Mouse (Mus musculus) frontal cortex, adult (tissue): ENCODE measurements around the gene Mcoln2.
A peak's percentile ranks its signal among the peaks of the same experiment; 100 is the strongest.

Experiments
- ATAC-seq: cut with Nextera tagmentation; 2 replicates; pipeline ENCODE4 v1.9.2; 2017; ENCODE audit warnings: mild to moderate bottlenecking, moderate library complexity, mixed read lengths; ENCODE audit not compliant: low TSS enrichment

Mcoln2 gene

DNA sequence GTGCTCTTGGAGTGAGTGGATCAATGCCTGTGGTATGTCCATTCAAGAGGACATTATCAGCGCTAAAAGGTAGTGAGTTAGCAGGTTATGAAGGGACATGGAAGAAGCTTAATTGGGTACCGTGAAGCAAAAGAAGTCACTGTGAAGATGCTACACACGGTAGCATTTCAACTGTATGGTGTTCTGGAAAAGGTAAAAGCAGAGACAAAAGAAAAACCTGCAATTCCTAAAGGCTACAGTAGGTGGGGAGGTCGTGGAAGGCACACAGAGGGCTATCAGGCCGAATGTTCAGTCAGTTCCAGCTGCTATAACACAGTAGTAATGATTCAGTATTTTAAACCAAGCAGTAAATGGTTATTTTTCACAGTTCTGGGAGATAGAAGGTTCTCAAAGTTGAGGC is 4.1 kb upstream of the Mcoln2 start:
- no peak for ATAC-seq

DNA sequence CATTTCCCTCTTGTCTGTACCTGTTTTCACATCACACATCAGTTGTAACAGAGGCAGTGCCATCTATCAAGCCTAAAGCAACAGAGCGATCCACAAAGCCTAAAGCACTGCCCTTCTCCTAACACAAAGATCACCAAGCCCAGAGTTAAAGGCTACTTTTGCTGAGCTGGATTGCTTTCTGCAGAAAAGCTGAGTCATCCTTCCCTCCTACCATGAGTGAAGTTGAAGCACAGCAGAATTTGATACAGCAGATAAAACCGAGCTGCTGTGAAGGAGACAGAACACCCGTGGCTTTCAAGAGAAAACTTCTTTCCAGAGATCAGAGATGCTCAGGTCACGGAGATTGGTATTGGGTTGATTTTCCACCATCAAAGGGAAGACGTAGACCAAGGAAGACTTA is 3.5 kb upstream of the Mcoln2 start:
- peak; percentile 81 for ATAC-seq

DNA sequence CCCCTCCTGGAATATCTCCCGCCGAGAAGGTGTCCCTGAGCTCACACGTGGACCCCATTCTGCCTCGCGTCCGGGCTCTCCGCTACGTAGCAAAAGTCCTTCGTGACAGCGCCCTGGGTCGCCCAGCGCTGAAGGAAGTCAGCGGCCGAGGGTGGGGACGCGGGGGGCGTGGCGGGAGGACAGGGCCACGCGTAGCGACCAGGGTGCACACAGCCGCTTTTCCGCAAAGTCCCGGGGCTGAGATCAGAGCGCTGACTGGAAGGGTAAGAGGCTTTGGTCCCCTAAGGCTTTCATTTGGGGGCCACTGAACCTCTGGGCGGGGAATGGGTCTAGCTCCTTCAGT is 396 bp downstream of the Mcoln2 start:
- no peak for ATAC-seq

DNA sequence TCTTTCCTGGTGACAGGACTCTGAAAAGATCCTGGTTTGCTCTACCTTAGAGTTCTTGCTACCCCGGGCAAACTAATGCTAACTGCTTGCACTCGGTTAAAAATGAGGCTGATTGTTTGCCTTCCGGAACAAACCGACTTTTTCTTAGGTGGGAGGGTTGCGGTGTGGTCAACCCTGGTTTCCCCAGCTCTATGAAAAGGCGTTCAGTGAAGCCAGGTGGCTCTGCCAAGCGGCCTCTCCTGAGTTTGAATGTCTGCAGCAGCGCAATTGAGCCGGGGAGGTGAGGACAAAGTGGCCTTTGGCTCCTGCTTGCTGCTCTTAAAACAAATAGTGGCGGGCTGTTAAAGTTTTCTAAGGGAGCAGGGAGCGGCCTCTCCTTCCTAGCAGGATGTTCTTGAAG is 927 bp downstream of the Mcoln2 start:
- ATAC-seq: no peak

DNA sequence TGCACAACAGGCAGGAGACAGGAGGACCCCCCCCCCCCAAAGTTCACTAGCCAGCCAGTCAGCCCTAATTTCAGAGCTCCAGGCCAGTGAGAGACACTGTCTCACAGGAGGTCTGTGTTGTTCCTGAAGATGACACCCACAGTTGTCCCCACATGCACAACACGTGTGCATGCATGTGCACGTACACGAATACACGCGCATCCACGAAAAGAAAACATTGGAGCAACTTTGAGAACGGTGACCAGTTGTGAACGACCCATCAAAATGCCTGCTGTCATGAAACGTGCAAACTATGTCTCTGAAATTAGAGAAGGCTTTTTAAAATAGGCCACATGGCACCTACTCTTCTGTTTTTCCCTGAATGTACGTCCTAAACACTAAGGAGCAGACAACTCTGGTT is 1.7 kb downstream of the Mcoln2 start:
- no peak for ATAC-seq

DNA sequence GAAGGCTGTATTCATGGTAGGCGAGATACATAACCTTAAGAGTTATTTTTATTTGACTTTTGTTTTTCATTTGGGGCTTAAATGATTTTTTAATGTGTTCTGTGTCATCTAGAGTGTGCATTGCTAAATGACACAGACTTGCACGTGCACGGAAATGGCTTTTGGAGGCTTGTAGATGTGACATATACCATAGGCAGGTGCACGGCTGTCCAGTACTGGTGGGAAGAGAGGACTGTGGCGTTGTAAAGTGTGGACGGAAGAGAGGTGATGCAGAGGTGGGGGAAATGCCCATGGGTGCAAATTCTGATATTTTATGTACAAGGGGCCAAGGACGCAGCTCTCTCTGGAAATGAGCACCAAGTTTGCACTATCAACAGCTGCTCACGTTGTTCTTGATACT is 2.1 kb downstream of the Mcoln2 start:
- ATAC-seq: no peak

DNA sequence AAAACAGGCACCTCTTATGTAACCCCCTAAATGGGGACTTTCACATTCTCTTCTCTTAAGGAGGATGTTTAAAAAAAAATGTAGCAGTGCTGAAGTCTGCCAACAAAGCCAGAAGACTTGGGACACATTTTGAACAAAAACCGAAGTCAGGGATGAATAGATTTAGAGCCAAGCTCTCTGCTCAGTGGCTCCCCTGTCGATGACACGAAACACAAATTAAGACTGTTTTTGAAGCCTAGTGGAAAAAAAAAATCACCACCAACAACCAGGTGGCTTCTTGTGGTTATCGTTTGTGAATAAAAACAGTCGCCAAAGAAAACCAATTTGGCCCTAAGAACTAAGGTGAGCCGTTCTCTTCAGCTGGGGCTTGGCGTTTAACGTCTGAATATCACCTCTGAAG is 2.7 kb downstream of the Mcoln2 start:
- 0 out of 2 replicates have a peak, but pooled peaks have one; percentile 20 for ATAC-seq

DNA sequence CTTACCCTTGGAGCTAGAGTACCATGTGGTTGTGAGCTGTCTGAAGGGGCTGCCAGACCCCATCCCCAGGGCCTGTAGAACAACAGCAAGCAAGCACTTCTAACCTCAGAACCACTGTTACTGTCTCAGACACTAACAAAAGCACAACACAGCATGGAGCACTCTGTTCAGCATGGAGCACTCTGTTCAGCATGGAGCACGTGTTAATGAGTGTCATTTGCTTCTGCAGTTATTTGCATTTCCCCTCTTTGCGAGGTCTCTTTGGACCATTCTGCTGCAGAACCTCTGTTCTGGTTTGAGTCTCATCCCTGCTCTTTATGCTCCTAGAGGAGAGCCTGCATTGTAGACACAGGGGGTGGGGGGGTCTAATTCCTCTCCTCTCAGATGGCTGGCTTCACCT is 3.3 kb downstream of the Mcoln2 start:
- ATAC-seq: no peak

DNA sequence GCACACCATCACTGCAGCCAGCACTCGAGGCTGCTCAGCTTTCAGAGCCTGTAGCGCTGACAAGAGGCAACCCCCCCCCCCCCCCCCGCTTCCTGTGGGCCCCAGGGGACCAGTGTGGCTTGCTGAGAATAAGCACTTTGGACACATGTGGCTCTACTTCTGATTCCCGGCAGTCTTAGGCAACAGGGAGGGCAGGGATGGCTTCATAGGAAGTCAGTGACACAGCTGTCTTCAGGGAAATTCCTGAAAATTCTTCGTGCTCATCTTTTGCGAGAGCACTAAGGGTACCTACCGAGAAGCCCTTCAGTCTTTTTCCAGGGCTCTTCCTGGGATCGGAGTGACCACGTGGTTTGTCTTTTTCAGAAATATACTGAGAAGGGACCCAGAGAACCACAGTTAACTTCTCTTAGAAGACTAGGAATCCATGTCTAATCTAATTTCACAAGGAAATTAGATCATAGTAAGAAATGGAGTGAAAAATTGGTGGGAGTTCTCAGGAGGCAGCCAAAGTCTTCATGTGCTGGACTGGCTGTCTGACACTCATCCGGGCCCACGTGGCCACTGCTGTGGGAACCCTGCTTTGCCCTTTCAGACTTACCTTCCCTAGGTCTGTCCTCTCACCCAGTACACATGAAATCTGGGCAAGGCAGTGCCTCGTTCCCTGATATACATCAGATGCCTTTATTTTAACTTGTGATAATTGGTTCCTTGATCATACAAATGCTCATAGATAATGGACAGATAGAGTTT is 4.4 kb downstream of the Mcoln2 start:
- no peak for ATAC-seq

DNA sequence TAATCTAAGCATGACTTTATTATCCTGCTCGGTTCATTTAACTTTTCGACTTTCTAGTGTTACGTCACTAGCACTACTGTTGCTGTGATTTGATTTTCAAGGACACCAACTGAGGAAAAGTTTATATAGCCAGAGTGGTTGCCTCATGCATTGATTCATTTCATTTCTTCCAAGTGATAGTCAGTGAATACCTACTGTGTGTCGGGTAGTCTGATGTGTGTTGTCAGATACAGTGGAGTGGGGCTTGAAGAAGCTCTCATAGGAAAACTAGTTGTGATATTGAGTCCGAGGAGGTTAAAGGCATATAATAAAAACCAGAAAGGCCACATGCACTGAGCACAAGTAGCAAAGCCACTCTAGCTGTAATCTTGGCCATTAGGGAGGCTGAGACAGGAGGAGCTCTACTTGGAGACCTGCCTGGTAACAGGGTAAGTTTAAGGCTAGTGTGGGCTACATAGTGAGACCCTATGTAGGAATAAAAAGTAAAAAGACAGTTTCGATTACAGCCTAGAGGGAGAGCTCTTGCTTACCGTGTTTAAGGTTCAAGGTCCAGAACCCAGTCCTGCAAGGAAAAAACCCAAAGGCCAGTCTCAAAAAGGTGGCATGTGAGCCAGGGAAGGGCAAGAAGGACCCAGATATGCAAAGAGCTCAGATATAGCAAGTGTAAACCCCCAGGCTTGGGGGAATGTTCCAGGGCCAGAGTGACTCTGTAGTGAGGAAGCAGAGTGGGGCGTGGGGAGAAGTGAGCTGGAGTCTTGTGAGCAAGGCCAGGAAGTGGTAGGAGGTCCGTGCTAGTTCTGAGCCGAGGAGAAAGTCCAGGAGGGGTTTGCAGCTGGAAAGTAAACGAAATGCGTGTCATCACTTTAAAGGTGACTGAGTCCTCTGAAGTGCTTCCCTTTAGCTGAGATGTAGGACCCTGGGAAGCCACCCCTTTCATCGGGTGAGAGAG is 6.3 kb downstream of the Mcoln2 start:
- ATAC-seq: no peak

DNA sequence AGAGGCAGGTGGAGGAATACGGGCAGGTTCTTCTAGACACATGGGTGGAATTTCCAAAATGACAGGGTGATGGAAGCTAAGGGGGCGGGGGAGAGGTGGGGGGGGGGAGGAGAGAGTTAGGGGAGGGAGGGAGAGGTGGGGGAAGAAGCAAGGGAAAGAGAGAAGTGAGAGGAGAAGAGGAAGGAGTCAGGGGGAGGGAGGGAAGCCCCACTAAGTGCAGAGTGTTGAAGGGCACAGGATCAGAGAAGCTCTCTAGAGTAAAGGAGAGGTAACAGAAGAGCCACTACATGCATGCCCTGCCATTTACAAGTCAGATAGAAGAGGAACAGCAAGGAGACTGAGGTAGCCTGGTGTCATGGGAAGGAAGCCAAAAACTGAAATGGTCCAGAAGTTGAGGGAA is 7.2 kb downstream of the Mcoln2 start:
- ATAC-seq: no peak

DNA sequence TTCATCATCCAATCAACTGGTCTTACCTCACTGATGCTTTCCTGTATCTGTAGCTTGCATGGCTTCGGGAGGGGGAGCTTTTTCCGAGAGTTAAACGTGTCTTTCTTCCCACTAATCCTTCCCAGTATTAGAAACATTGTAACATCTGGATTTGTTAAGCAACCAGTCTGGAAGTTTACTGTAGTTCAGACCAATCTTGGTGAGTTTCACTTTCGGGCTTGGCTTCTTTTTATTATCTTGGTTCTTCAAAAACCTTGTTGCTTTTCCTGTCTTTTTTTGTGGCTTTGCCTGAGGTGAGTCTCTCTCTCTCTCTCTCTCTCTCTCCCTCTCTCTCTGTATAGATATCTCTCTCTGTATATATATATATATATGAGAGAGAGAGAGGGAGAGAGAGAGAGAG is 8.4 kb downstream of the Mcoln2 start:
- ATAC-seq: no peak

DNA sequence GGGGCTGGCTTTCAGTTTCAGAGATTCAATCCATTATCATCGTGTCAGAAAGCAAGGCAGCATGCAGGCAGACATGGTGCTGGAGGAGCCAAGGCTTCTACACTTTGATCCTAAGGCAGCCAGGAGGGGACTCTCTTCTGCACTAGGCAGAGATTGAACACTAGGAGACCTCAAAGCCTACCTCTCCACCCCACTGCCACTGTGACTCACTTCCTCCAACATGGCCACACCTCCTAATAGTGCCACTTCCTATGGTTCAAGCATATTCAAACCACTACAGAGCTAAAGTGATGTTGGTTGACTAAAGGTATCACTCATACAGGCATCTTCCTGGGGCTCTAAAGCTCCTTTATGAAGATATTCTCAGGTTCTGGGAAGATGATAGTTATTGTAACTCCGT is 9.7 kb downstream of the Mcoln2 start:
- no peak for ATAC-seq

DNA sequence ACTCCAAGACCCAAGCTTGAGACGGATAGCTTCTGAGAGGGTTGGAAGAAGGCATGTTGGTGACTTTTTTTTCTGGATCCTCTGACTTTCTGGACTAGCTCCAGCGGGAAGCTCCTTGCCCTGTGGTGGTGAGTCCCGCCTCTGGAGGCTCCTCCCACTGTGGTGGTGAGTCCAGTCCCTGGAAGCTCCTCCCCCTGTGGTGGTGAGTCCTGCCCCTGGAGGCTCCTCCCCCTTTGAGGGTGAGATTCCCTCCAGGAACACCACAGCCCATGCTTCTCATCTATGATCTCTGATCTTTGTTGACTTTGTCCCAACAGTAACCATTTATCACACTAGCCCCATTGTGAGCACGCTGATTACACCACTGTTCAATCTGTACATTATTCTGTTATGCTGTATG is 12.6 kb downstream of the Mcoln2 start:
- no peak for ATAC-seq

DNA sequence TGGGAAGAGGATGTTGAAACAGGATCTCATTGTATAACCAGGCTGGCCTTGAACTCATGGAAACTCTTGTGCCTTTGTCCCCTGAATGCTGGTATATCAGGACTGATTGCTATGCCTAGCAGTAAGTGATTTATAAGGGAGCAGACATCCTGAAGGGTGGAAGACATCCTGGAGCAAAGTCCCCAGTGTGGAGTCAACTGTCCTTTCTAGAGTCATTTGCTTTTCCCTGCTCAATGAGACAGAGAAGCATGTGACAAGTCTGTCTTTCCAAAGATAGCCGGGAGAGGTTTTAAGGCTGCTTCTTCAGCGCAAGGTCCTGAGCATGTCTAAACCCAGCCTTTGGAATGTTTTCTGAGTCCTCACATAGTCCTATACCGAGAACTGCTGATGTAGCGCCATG is 19.7 kb downstream of the Mcoln2 start:
- no peak for ATAC-seq

DNA sequence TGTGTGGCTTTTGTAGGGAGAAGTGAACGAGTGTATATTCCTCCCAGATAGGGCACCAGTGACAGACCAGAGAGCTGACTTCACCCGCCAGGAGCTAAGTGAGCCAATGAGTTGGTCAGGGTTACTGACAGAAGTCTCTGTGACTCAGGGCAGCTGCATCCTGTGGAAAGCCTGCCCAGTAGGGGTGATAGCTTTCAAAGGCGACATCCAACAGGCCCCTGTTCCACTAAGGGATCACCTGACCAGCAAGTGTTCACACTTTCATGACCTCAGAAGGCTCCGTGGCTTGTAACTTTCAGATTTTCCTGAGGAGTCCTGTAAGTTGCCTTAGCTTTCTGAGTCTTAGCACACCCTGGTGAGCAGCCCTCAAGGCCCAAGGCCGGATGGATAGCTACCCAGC is 23.4 kb downstream of the Mcoln2 start:
- ATAC-seq: no peak

DNA sequence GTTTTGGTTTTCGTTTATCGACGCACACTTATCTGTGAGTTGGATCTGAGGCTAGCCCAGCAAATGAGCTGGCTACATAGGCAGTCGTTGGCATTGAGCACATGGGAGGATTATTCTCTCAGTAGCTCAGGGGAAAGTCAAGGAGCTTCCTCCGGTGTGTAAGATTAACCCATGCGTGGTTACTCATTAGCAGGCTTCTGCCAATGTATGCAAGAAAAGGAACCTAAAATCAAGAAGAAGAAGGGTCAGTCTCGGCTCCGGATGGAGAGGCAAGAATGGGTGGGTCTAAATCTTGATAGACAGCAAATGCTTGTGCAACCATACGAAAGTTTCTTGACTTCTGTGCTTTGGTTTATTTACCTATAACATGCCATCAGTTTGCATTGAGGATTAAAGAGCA is 24.6 kb downstream of the Mcoln2 start:
- no peak for ATAC-seq

DNA sequence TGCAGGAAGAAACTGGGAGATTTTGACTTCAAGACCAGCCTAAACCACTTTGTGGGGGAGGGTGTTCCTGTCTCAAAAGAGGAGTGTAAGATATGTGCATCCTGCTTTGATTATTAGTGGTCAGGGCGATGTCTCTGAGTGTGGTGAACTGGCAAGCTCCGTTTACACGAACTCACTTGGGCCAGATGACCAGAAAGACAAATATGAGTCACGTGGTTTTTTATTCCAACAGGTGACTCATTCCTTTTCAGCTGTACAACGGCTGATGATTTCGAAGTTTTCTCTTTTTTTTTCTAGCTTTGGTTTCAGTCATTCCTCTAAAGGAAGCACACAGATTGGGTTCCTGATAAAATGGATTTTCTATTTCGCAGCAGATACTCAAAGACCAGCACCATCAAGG is 27.7 kb downstream of the Mcoln2 start:
- ATAC-seq: no peak

DNA sequence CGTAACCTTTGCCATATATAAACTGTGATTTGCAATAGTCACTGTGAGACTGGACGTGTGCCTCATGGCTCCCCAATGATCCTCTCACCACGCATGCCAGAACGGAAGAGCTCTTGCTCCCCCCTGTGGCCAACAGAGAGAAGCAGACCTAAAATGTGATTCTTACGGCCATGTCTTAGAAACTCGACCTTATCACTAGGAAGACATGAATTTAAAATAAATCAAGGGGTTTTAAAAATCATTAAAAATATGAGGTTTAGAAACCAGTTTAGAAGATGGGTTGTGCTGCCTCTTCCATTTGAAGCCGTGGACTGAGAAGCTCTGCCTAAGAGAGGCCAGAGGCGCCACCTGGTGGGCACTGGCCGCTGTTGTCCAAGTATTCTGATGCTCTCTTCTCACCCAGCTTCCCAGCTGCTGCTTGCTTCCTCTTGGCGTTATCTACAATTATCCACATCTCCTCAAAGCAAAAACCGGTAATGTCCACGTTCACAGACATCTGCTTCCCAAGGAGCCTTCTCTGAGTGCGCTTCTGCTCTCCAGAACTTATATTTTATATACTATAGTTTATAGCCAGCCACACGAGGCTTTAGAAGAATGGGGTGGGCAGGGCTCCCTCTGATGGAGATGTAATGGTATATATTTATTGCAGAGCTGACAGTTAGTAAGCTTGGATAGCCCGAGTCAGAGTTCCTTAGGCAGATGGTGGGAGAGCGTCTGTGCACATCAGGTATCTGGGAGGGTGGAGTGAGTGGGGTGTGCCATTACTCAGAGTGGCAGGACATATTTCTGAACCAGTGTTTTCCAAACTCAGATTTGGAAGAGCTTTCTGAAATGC is 28.3 kb downstream of the Mcoln2 start:
- ATAC-seq: peak; percentile 96

DNA sequence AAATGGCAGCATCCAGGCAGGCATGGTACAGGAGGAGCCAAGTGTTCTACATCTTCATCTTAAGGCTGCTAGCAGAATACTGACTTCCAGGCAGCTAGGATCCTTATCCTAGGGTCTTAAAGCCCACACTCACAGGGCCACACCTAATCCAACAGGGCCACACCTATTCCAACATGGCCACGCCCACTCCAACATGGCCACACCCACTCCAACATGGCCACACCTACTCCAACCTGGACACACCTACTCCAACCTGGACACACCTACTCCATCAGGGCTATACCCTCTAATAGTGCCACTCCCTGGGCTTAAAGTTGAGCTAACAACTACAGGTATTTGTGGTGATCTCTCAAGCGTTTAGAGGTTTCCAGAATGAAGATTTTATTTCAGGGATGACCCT is 30.7 kb downstream of the Mcoln2 start:
- ATAC-seq: no peak

DNA sequence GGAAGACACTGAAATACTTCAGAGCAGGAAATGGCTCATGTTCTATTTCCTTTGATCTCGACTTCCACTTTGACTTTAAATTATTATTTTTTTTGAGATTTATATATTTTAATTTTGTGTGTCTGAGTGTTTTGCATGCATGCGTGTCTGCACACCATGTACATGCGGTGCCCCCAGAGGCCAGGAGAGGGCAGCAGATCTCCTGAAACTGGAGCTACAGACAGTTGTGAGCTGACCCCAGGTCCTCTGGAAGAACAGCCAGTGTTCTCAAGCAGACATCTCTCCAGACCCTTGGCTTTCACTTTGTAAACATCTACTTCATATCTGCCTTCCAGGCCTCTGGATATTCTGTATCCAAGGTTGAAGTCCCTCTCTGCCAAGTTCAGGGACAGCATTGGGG is 31.4 kb downstream of the Mcoln2 start:
- ATAC-seq: no peak

DNA sequence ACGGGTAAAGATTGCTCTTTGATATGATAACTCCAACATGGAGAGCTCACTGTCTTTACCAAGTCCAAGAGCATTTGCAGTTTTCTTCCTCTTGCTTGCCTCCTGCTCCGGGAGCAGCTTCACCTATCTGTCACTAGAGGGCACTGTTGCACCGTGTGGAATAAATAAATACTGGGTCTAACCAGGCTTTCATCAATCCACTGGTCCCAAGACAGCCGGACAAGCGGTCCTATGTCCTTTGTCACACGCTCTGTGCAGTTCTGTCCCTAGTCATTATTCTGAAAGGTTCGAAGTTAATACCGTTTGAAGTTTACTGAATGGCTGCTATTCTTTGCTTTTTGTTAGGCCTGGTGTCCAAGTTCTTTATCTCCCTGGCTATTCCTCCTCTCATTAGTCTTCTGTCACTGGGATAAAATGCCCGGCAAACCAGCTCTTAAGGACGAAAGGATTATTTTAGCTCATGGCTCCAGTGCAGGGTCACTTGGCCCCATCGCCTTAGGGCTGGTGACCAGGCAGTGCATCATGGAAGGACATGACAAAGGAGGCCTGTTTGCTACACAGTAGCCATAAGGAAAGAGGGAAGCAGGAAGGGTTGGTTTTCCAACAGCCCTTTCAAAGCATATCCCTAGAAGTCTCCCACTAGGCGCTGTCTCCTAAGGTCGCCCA is 35.5 kb downstream of the Mcoln2 start:
- peak; percentile 98 for ATAC-seq
